In the genomic region with DNA sequence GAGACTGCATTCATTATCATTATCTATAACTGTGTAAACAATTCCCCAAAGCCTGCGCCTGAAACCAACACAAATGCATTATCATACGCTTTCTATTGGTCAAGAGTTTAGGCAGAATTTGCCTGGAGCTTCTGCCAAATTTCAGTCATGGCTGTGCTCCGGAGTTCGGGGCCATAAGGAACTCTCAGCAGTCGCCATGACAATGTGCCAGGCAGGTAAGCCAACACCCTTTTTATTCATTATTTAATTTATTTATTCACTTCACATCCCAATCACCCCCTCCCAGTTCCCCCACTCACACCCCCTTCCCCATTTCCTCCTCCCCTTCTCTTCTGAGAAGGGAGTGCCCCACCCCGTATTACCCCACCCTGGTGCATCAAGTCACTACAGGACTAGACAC, we compare ENCODE assay signal across 16 mouse cellular contexts.
"Had no signal": no experiment of that assay in that cellular context is flagged by ENCODE, and none has a peak within 500 bp of the region (broad histone marks: within the 10 kb centered on the region; RNA-seq: fewer than 3 reads in every experiment).

No protein-coding gene starts in this region.

- H3K27me3 ChIP-seq: limb, embryonic 15.5 days; liver, embryonic 12.5 days had no signal

- H3K9ac ChIP-seq: limb, embryonic 15.5 days; liver, embryonic 12.5 days; lung, embryonic 14.5 days; neural tube, embryonic 15.5 days had no signal

- H3K4me2 ChIP-seq: limb, embryonic 15.5 days; liver, embryonic 12.5 days; lung, embryonic 14.5 days; neural tube, embryonic 15.5 days had no signal

- H3K4me1 ChIP-seq: liver, embryonic 12.5 days had no signal

- H3K36me3 ChIP-seq: limb, embryonic 15.5 days; liver, embryonic 12.5 days; midbrain, embryonic 10.5 days; neural tube, embryonic 15.5 days had no signal

- ATAC-seq: liver, embryonic 12.5 days had no signal

- H3K27ac ChIP-seq: limb, embryonic 15.5 days; liver, embryonic 12.5 days; midbrain, embryonic 10.5 days; neural tube, embryonic 15.5 days; stomach, postnatal 0 days had no signal

- H3K9me3 ChIP-seq: limb, embryonic 15.5 days; liver, embryonic 12.5 days; midbrain, embryonic 10.5 days; neural tube, embryonic 15.5 days had no signal

- H3K4me3 ChIP-seq: limb, embryonic 15.5 days; liver, embryonic 12.5 days; midbrain, embryonic 10.5 days; myocyte; neural tube, embryonic 15.5 days had no signal

- DNase-seq: kidney, postnatal 25 days; layer of hippocampus, adult 9-11 months; layer of hippocampus, postnatal 36 days; lung, embryonic 14.5 days; lung, postnatal 10 days; lung, postnatal 4 days; midbrain, embryonic 14.5 days; right cerebral cortex, adult 18-20 months; right cerebral cortex, postnatal 25 days; thymus, postnatal 4 days had no signal
